Mouse (Mus musculus): ENCODE data around the gene Tor4a. TPM values are rescaled to one million over a fixed set of nuclear protein-coding genes. Genes with fewer than 3 reads are reported as not detected.

Gene Tor4a
- polyA plus RNA-seq (2017; shearing (Covaris generic)): 144 TPM

GRCm38 (mm10) chr2:25196172-25196954 lies at the start of gene Tor4a:
TSS of gene Tor4a (minus strand) at chr2:25196886.

GRCm38 (mm10) chr2:25242101-25242506 lies 45.4 kb upstream of the Tor4a start, which contains the start of the genes Rnf208 and Cysrt1:
TSS of gene Rnf208 (plus strand) at chr2:25242255.
TSS of gene Cysrt1 (minus strand) at chr2:25242452.

GRCm38 (mm10) chr2:25236614-25237013 lies 39.9 kb upstream of the Tor4a start, which contains the start of gene Rnf224:
TSS of gene Rnf224 (minus strand) at chr2:25236787.

GRCm38 (mm10) chr2:25234050-25234449 lies 37.4 kb upstream of the Tor4a start, which contains the start of gene Slc34a3:
TSS of gene Slc34a3 (minus strand) at chr2:25234364.

GRCm38 (mm10) chr2:25224492-25224765 lies 27.7 kb upstream of the Tor4a start, which contains the start of gene Tubb4b:
TSS of gene Tubb4b (minus strand) at chr2:25224702.

GRCm38 (mm10) chr2:25218445-25218844 lies 21.8 kb upstream of the Tor4a start, which contains the start of gene Fam166a:
TSS of gene Fam166a (plus strand) at chr2:25218745.

GRCm38 (mm10) chr2:25214444-25214843 lies 17.8 kb upstream of the Tor4a start, which contains the start of gene Stpg3:
TSS of gene Stpg3 (minus strand) at chr2:25214637.

GRCm38 (mm10) chr2:25211121-25211670 lies 14.5 kb upstream of the Tor4a start, which contains the start of gene Nelfb:
TSS of gene Nelfb (minus strand) at chr2:25211489.

GRCm38 (mm10) chr2:25180478-25180903 lies 16.2 kb downstream of the Tor4a start, which contains the start of gene Nrarp:
TSS of gene Nrarp (plus strand) at chr2:25180758.

Other genes with a start within 250 kb of the Tor4a start
- 0.81 TPM for gene Zmynd19, start 247.1 kb downstream of the Tor4a start, polyA plus RNA-seq (2017; shearing (Covaris generic))
- gene Dph7, start 234.5 kb downstream of the Tor4a start, polyA plus RNA-seq (2017; shearing (Covaris generic)): 37.0 TPM
- 118 TPM for gene Mrpl41, start 221.8 kb downstream of the Tor4a start, polyA plus RNA-seq (2017; shearing (Covaris generic))
- gene Pnpla7, start 220.9 kb downstream of the Tor4a start, polyA plus RNA-seq (2017; shearing (Covaris generic)): 110 TPM
- 18.3 TPM for gene Nsmf, start 142.5 kb downstream of the Tor4a start, polyA plus RNA-seq (2017; shearing (Covaris generic))
- 0.93 TPM for gene Entpd8, start 116.6 kb downstream of the Tor4a start, polyA plus RNA-seq (2017; shearing (Covaris generic))
- 12.8 TPM for gene Noxa1, start 101.7 kb downstream of the Tor4a start, polyA plus RNA-seq (2017; shearing (Covaris generic))
- gene Nrarp, start 16.1 kb downstream of the Tor4a start, polyA plus RNA-seq (2017; shearing (Covaris generic)): 0.25 TPM
- gene Nelfb, start 14.6 kb upstream of the Tor4a start, polyA plus RNA-seq (2017; shearing (Covaris generic)): 136 TPM
- gene Stpg3, start 17.8 kb upstream of the Tor4a start, polyA plus RNA-seq (2017; shearing (Covaris generic)): not detected
- not detected for gene Fam166a, start 21.9 kb upstream of the Tor4a start, polyA plus RNA-seq (2017; shearing (Covaris generic))
- 255 TPM for gene Tubb4b, start 27.8 kb upstream of the Tor4a start, polyA plus RNA-seq (2017; shearing (Covaris generic))
- gene Slc34a3, start 37.5 kb upstream of the Tor4a start, polyA plus RNA-seq (2017; shearing (Covaris generic)): not detected
- not detected for gene Rnf224, start 39.9 kb upstream of the Tor4a start, polyA plus RNA-seq (2017; shearing (Covaris generic))
- 0.67 TPM for gene Rnf208, start 45.4 kb upstream of the Tor4a start, polyA plus RNA-seq (2017; shearing (Covaris generic))
- gene Cysrt1, start 45.6 kb upstream of the Tor4a start, polyA plus RNA-seq (2017; shearing (Covaris generic)): not detected
- gene AL732309.1, start 50.0 kb upstream of the Tor4a start, polyA plus RNA-seq (2017; shearing (Covaris generic)): 9.0 TPM
- gene Tmem203, start 58.6 kb upstream of the Tor4a start, polyA plus RNA-seq (2017; shearing (Covaris generic)): 15.7 TPM
- 2.7 TPM for gene Tprn, start 65.7 kb upstream of the Tor4a start, polyA plus RNA-seq (2017; shearing (Covaris generic))
- gene Ssna1, start 75.6 kb upstream of the Tor4a start, polyA plus RNA-seq (2017; shearing (Covaris generic)): 148 TPM
- 99.6 TPM for gene Anapc2, start 75.6 kb upstream of the Tor4a start, polyA plus RNA-seq (2017; shearing (Covaris generic))
- not detected for gene Tmem210, start 91.3 kb upstream of the Tor4a start, polyA plus RNA-seq (2017; shearing (Covaris generic))
- gene Lrrc26, start 93.0 kb upstream of the Tor4a start, polyA plus RNA-seq (2017; shearing (Covaris generic)): not detected
- gene Grin1, start 122.3 kb upstream of the Tor4a start, polyA plus RNA-seq (2017; shearing (Covaris generic)): 0.36 TPM
- 26.1 TPM for gene Man1b1, start 135.5 kb upstream of the Tor4a start, polyA plus RNA-seq (2017; shearing (Covaris generic))
- gene Dpp7, start 159.5 kb upstream of the Tor4a start, polyA plus RNA-seq (2017; shearing (Covaris generic)): 23.7 TPM
- gene Uap1l1, start 168.8 kb upstream of the Tor4a start, polyA plus RNA-seq (2017; shearing (Covaris generic)): 12.9 TPM
- gene Sapcd2, start 175.4 kb upstream of the Tor4a start, polyA plus RNA-seq (2017; shearing (Covaris generic)): 0.37 TPM
- gene Entpd2, start 199.0 kb upstream of the Tor4a start, polyA plus RNA-seq (2017; shearing (Covaris generic)): not detected
- gene Npdc1, start 202.5 kb upstream of the Tor4a start, polyA plus RNA-seq (2017; shearing (Covaris generic)): 1.1 TPM
- gene Fut7, start 226.4 kb upstream of the Tor4a start, polyA plus RNA-seq (2017; shearing (Covaris generic)): 6.8 TPM
- 19.7 TPM for gene Abca2, start 231.8 kb upstream of the Tor4a start, polyA plus RNA-seq (2017; shearing (Covaris generic))

All from CD4-positive, CD25-positive, alpha-beta regulatory T cell, adult 9 weeks (primary cell).